Mouse (Mus musculus): Measurements from ENCODE around the gene Hacd1.

GRCm38 (mm10) chr2:14019228-14019627 lies 36.7 kb downstream of the Hacd1 start:
- TF ChIP-seq MYOG (IDR thresholded peaks at IDR 0.05; ENCODE audit: control insufficient read depth, extremely low read depth, insufficient read length) (no peak), FOSL1 (IDR thresholded peaks at IDR 0.05; ENCODE audit: insufficient read depth, low read length, poor library complexity, severe bottlenecking) (no peak), CTCF (IDR thresholded peaks at IDR 0.05; ENCODE audit: control insufficient read depth, insufficient read depth, insufficient read length) (no peak), MYOD1 (IDR thresholded peaks at IDR 0.05; ENCODE audit: control insufficient read depth, insufficient read length, low read depth) (no peak), MAX (IDR thresholded peaks at IDR 0.05) (no peak)

Measured in C2C12 (cell line).